9 mouse cellular contexts compared by ENCODE assay signal in the genomic region with DNA sequence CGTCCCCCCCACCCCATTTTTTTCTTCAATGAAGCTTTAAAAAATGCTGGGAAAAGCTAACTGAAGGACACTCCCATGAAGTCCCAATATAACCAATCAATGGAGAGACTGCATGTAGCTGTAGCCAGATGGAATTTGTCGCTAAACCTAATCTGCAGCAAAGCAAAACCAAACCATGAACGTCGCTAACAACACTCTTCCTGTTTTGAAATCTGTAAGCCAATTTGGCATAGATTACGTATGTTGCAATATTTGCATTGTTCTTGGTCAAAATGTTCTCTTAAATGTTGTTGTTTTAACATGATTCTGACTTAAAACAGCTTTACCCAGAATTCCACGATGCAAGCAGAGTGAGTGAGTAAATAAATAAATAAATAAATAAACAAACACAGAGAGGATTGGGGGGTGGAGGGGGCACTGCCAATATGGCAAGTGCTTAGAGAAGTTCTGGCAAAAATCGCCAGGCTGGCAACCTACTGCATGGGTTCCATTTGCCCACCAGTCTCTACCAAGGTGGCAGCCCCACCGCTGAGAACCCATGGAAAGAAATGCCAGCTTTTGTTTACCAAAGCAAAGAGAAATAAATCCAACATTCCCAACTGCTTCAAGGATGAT.
DNase-seq lines count a peak whose midpoint lies in the region; ATAC-seq and TF ChIP-seq lines count a peak whose summit lies in the region.
"Had no signal": no experiment of that assay in that cellular context is flagged by ENCODE, and none has a peak within 500 bp of the region (broad histone marks: within the 10 kb centered on the region; RNA-seq: fewer than 3 reads in every experiment).

No protein-coding gene starts in this region.

- H3K4me3 ChIP-seq in layer of hippocampus, adult 2 months, result peak overlapping the region; percentile 51
- H3K4me3 ChIP-seq in embryonic facial prominence, embryonic 11.5 days (ENCODE audit: low read depth, low read length), result peak overlapping the region; percentile 20; the same call in 1 of the 2 replicates
- peak overlapping the region; percentile 26 for H3K4me3 ChIP-seq in hindbrain, embryonic 12.5 days
- peak overlapping the region; percentile 30 for H3K4me3 ChIP-seq in lung, postnatal 0 days (ENCODE audit: low read depth, low read length)

- H3K4me2 ChIP-seq in embryonic facial prominence, embryonic 11.5 days (ENCODE audit: low read depth, low read length), result peak overlapping the region; percentile 32; the same call in 1 of the 2 replicates
- peak overlapping the region; percentile 46 for H3K4me2 ChIP-seq in hindbrain, embryonic 12.5 days (replicated peaks)
- peak overlapping the region; percentile 56 for H3K4me2 ChIP-seq in lung, postnatal 0 days (replicated peaks; ENCODE audit: low read depth, low read length)

- H3K27ac ChIP-seq in layer of hippocampus, adult 2 months, result peak overlapping the region; percentile 88
- no peak overlapping the region for H3K27ac ChIP-seq in embryonic facial prominence, embryonic 11.5 days (replicated peaks; ENCODE audit: low read depth, low read length)
- H3K27ac ChIP-seq in hindbrain, embryonic 12.5 days, result peak overlapping the region; percentile 74
- H3K27ac ChIP-seq in lung, postnatal 0 days (ENCODE audit: low read length), result peak overlapping the region; percentile 72

- ATAC-seq in embryonic facial prominence, embryonic 11.5 days (replicated peaks; ENCODE audit: insufficient number of reproducible peaks, low FRiP score, low TSS enrichment, low read depth), result no peak
- ATAC-seq in hindbrain, embryonic 12.5 days (ENCODE audit: low FRiP score), result peak; percentile 80
- ATAC-seq in lung, postnatal 0 days, result peak; percentile 85

- H3K36me3 ChIP-seq in embryonic facial prominence, embryonic 11.5 days (replicated peaks; ENCODE audit: control insufficient read depth, insufficient read depth, low read depth, low read length), result no peaks in the 10 kb centered on the region
- no peaks in the 10 kb centered on the region for H3K36me3 ChIP-seq in hindbrain, embryonic 12.5 days
- H3K36me3 ChIP-seq in lung, postnatal 0 days (ENCODE audit: insufficient read depth, low read length), result no peaks in the 10 kb centered on the region

- TF ChIP-seq CTCF in layer of hippocampus, adult 2 months (conservative IDR thresholded peaks at IDR 0.05), result no peak
- no peak for TF ChIP-seq CTCF in lung, postnatal 0 days (IDR thresholded peaks at IDR 0.05)

- peak; percentile 96 for TF ChIP-seq EP300 in lung, postnatal 0 days (IDR thresholded peaks at IDR 0.05)

- DNase-seq in layer of hippocampus, adult 2 months (ENCODE audit: low spot score in 2 of 2), result peak; percentile 41 to 49
- DNase-seq in layer of hippocampus, postnatal 25 days (ENCODE audit: extremely low spot score in 1 of 2, low spot score in 1 of 2), result no peak
- no peak for DNase-seq in embryonic facial prominence, embryonic 11.5 days (ENCODE audit: low spot score)
- peak; percentile 94 for DNase-seq in lung, postnatal 0 days (ENCODE audit: low spot score)
- DNase-seq in thymus, postnatal 14 days, result no peak
- DNase-seq in right cerebral cortex, postnatal 25 days, result no peak
- no peak for DNase-seq in adrenal gland, postnatal 4 days (ENCODE audit: low spot score in 2 of 2)

- no peaks in the 10 kb centered on the region for H3K9me3 ChIP-seq in embryonic facial prominence, embryonic 11.5 days (replicated peaks; ENCODE audit: control insufficient read depth, low read length)
- no peaks in the 10 kb centered on the region for H3K9me3 ChIP-seq in hindbrain, embryonic 12.5 days (replicated peaks)
- H3K9me3 ChIP-seq in lung, postnatal 0 days (ENCODE audit: low read length), result no peaks in the 10 kb centered on the region

- no peaks in the 10 kb centered on the region for H3K4me1 ChIP-seq in embryonic facial prominence, embryonic 11.5 days (ENCODE audit: control insufficient read depth, insufficient read depth, low read length)
- H3K4me1 ChIP-seq in hindbrain, embryonic 12.5 days, result peaks cover 54% of the 10 kb centered on the region
- H3K4me1 ChIP-seq in lung, postnatal 0 days (ENCODE audit: insufficient read depth, low read depth, low read length), result peaks cover 4% of the 10 kb centered on the region; the same call in 1 of the 2 replicates
- H3K4me1 ChIP-seq: megakaryocyte, embryonic 14.5 days had no signal

- no peaks in the 10 kb centered on the region for H3K27me3 ChIP-seq in embryonic facial prominence, embryonic 11.5 days (ENCODE audit: control insufficient read depth, insufficient read depth, low read length)
- H3K27me3 ChIP-seq in hindbrain, embryonic 12.5 days, result no peaks in the 10 kb centered on the region
- H3K27me3 ChIP-seq in lung, postnatal 0 days (replicated peaks; ENCODE audit: insufficient read depth, low read length), result no peaks in the 10 kb centered on the region
- H3K27me3 ChIP-seq: megakaryocyte, embryonic 14.5 days had no signal

- 37% methylated on average over 8 of the region's 8 CpGs for WGBS in embryonic facial prominence, embryonic 11.5 days
- 29% methylated on average over 8 of the region's 8 CpGs for WGBS in hindbrain, embryonic 12.5 days
- 28% methylated on average over 8 of the region's 8 CpGs for WGBS in lung, postnatal 0 days

- no peak overlapping the region for H3K9ac ChIP-seq in embryonic facial prominence, embryonic 11.5 days (replicated peaks; ENCODE audit: low read length)
- H3K9ac ChIP-seq in hindbrain, embryonic 12.5 days, result peak overlapping the region; percentile 36; the same call in 1 of the 2 replicates
- H3K9ac ChIP-seq in lung, postnatal 0 days (replicated peaks; ENCODE audit: low read depth), result no peak overlapping the region

Comparison
In these comparisons a context has a peak if more than half of its experiments do, and no peak if none do; other contexts are left out.
1. DNase-seq: peak in layer of hippocampus, adult 2 months (2 of 2) and lung, postnatal 0 days (single experiment); none in layer of hippocampus, postnatal 25 days (0 of 2), embryonic facial prominence, embryonic 11.5 days (single experiment), thymus, postnatal 14 days (single experiment), right cerebral cortex, postnatal 25 days (single experiment) and adrenal gland, postnatal 4 days (0 of 2).
2. Peak in every context shown above with its lines, with median percentiles within 50 percentile points of each other: H3K4me3 ChIP-seq and H3K4me2 ChIP-seq.